Mouse (Mus musculus): Measurements from ENCODE around the gene En2. TPM values are rescaled to one million over a fixed set of nuclear protein-coding genes. Genes with fewer than 3 reads are reported as not detected.
A peak's percentile ranks its signal among the peaks of the same experiment; 100 is the strongest.

Gene En2
- polyA plus RNA-seq, 1 experiment from 2014 or later, result not detected

- Histone ChIP-seq H3K36me3 (ENCODE audit: control insufficient read depth, insufficient read depth, low read length) (no peaks in the 10 kb centered on the region), H3K4me1 (replicated peaks; ENCODE audit: control insufficient read depth, insufficient read depth, low read length) (no peaks in the 10 kb centered on the region; the same call in 1 of the 2 replicates), H3K9ac (ENCODE audit: low read depth, low read length) (no peak overlapping the region), H3K27me3 (replicated peaks; ENCODE audit: control insufficient read depth, insufficient read depth, low read length) (peaks cover 74% of the 10 kb centered on the region), H3K9me3 (ENCODE audit: control insufficient read depth, low read length) (no peaks in the 10 kb centered on the region), H3K4me3 (ENCODE audit: low read depth, low read length) (no peak overlapping the region), H3K4me2 (no peak overlapping the region), H3K27ac (ENCODE audit: low read depth, low read length) (no peak overlapping the region)
- DNase-seq (ENCODE audit: low spot score) (no peak), ATAC-seq (replicated peaks; ENCODE audit: low FRiP score) (no peak)
- 13% methylated on average over 20 of the region's 20 CpGs for WGBS
These were observed 43.4 kb downstream of the En2 start for GRCm38 (mm10) chr5:28208726-28209520.

- WGBS, result under 1% methylated on average over 77 of the region's 80 CpGs
These were observed 44.3 kb downstream of the En2 start for GRCm38 (mm10) chr5:28209549-28210431.

GRCm38 (mm10) chr5:28210591-28211550 lies 45.4 kb downstream of the En2 start:
- Histone ChIP-seq H3K27ac (ENCODE audit: low read depth, low read length) (no peak overlapping the region), H3K4me1 (replicated peaks; ENCODE audit: control insufficient read depth, insufficient read depth, low read length) (no peaks in the 10 kb centered on the region; the same call in 1 of the 2 replicates), H3K36me3 (ENCODE audit: control insufficient read depth, insufficient read depth, low read length) (no peaks in the 10 kb centered on the region), H3K4me2 (no peak overlapping the region), H3K27me3 (replicated peaks; ENCODE audit: control insufficient read depth, insufficient read depth, low read length) (peaks cover 69% of the 10 kb centered on the region), H3K9me3 (ENCODE audit: control insufficient read depth, low read length) (no peaks in the 10 kb centered on the region), H3K9ac (ENCODE audit: low read depth, low read length) (no peak overlapping the region), H3K4me3 (ENCODE audit: low read depth, low read length) (no peak overlapping the region)
- no peak for ATAC-seq (replicated peaks; ENCODE audit: low FRiP score)
- WGBS, result 3% methylated on average over 29 of the region's 29 CpGs
- no peak for DNase-seq (ENCODE audit: low spot score)

More at GRCm38 (mm10) chr5:28209549-28210431, 44.3 kb downstream of the En2 start:
- peak; percentile 38 for DNase-seq (ENCODE audit: low spot score)
- H3K4me1 ChIP-seq (replicated peaks; ENCODE audit: control insufficient read depth, insufficient read depth, low read length), result no peaks in the 10 kb centered on the region; the same call in 1 of the 2 replicates
- H3K9ac ChIP-seq (ENCODE audit: low read depth, low read length), result no peak overlapping the region
- H3K27me3 ChIP-seq (replicated peaks; ENCODE audit: control insufficient read depth, insufficient read depth, low read length), result peaks cover 74% of the 10 kb centered on the region
- no peak overlapping the region for H3K27ac ChIP-seq (ENCODE audit: low read depth, low read length)
- H3K4me2 ChIP-seq, result peak overlapping the region; percentile 63
- no peaks in the 10 kb centered on the region for H3K36me3 ChIP-seq (ENCODE audit: control insufficient read depth, insufficient read depth, low read length)
- H3K4me3 ChIP-seq (ENCODE audit: low read depth, low read length), result peak overlapping the region; percentile 43
- no peaks in the 10 kb centered on the region for H3K9me3 ChIP-seq (ENCODE audit: control insufficient read depth, low read length)
- no peak for ATAC-seq (replicated peaks; ENCODE audit: low FRiP score)

DNA sequence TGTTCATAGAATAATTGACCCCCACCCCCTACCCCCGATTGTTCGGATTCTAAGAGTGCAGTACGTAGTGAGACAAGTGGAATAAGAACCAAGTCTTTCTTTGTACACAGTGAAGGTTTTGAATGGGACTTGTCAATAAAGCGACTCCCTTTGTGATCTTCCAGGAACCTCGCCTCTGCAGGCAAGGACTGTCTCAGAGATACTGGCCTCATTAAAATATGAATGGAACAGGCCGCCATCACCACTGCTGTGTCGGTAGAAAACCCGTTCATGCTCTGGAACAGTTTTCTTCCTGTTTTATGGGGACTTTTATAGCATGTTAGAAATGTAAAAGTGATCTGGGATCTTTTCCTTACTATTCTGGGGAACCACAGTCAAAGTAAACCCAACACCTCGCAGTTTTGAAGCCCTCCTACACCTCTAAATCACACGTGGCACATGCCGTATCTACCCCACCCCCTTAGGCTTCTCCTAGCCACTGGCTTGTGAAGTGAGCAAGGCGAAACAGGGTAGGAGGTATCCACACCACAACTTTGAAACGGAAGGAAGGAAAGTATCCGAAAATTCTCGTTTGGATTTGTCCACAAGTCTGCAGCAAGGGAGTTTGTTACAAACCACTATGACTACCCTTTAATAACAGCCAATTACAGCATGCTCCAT lies 46.3 kb downstream of the En2 start:
- Histone ChIP-seq H3K4me2 (no peak overlapping the region), H3K9me3 (ENCODE audit: control insufficient read depth, low read length) (no peaks in the 10 kb centered on the region), H3K36me3 (ENCODE audit: control insufficient read depth, insufficient read depth, low read length) (no peaks in the 10 kb centered on the region), H3K27me3 (replicated peaks; ENCODE audit: control insufficient read depth, insufficient read depth, low read length) (peaks cover 68% of the 10 kb centered on the region), H3K9ac (ENCODE audit: low read depth, low read length) (no peak overlapping the region), H3K4me3 (ENCODE audit: low read depth, low read length) (no peak overlapping the region), H3K27ac (ENCODE audit: low read depth, low read length) (no peak overlapping the region), H3K4me1 (replicated peaks; ENCODE audit: control insufficient read depth, insufficient read depth, low read length) (no peaks in the 10 kb centered on the region; the same call in 1 of the 2 replicates)
- DNase-seq (ENCODE audit: low spot score) (no peak), ATAC-seq (replicated peaks; ENCODE audit: low FRiP score) (no peak)
- WGBS, result 10% methylated on average over 15 of the region's 15 CpGs

DNA sequence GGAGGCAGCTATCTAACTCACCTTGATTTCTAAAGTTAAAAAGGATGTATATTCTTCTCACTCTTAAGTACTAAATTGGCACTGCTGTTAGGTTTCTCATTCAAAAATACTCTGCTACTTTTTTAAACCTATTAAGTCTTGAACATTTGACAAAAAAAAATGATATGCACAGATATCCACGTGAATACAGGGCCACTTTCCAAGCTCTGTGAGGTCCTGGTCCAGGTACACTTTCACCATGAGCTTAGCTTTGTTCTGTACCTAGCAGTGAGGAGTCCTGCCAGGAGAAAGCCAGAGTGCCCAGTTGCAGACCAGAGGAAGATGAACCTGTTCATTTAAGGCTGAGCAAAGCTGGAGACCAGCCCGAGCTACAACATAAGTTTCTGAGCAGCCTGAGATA lies 47.9 kb downstream of the En2 start:
- Histone ChIP-seq H3K4me2 (no peak overlapping the region), H3K4me3 (ENCODE audit: low read depth, low read length) (no peak overlapping the region), H3K9ac (ENCODE audit: low read depth, low read length) (no peak overlapping the region), H3K9me3 (ENCODE audit: control insufficient read depth, low read length) (no peaks in the 10 kb centered on the region), H3K27me3 (replicated peaks; ENCODE audit: control insufficient read depth, insufficient read depth, low read length) (peaks cover 54% of the 10 kb centered on the region), H3K27ac (ENCODE audit: low read depth, low read length) (no peak overlapping the region), H3K4me1 (replicated peaks; ENCODE audit: control insufficient read depth, insufficient read depth, low read length) (no peaks in the 10 kb centered on the region; the same call in 1 of the 2 replicates), H3K36me3 (ENCODE audit: control insufficient read depth, insufficient read depth, low read length) (no peaks in the 10 kb centered on the region)
- ATAC-seq (replicated peaks; ENCODE audit: low FRiP score), result no peak
- no peak for DNase-seq (ENCODE audit: low spot score)
- 62% methylated on average over 2 of the region's 2 CpGs for WGBS

DNA sequence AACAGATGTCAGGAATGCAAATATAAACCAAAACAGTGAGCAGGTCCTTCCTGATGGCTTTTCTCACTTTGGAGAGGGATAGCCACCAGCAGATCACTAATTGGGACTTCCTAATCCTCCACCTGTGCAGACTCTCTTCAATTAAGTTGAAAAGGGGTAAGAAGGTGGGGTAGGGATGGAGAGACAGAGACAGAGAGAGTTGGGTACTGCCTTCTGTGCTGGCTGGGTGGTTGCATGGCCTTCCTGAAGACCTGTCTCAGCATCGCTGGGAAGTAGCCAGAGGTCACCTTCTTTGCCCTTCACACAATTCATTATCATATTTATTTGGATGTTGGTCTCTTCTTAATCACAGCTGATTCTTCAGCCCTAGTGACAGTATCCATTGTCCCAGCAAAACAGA lies 54.1 kb downstream of the En2 start:
- H3K4me3 ChIP-seq (ENCODE audit: low read depth, low read length), result no peak overlapping the region
- H3K9ac ChIP-seq (ENCODE audit: low read depth, low read length), result no peak overlapping the region
- H3K4me1 ChIP-seq (replicated peaks; ENCODE audit: control insufficient read depth, insufficient read depth, low read length), result no peaks in the 10 kb centered on the region
- H3K27ac ChIP-seq (ENCODE audit: low read depth, low read length), result no peak overlapping the region
- H3K4me2 ChIP-seq, result no peak overlapping the region
- H3K9me3 ChIP-seq (ENCODE audit: control insufficient read depth, low read length), result no peaks in the 10 kb centered on the region
- DNase-seq (ENCODE audit: low spot score), result no peak
- H3K36me3 ChIP-seq (ENCODE audit: control insufficient read depth, insufficient read depth, low read length), result no peaks in the 10 kb centered on the region
- ATAC-seq (replicated peaks; ENCODE audit: low FRiP score), result no peak
- WGBS, result 75% methylated on average over 1 of the region's 1 CpGs
- H3K27me3 ChIP-seq (replicated peaks; ENCODE audit: control insufficient read depth, insufficient read depth, low read length), result peaks cover 3% of the 10 kb centered on the region; the same call in 1 of the 2 replicates

All from liver, embryonic 11.5 days (tissue).